Mouse (Mus musculus): ENCODE data around the gene Mymx.

Mymx gene

GRCm38 (mm10) chr17:45567162-45567601, 34.7 kb downstream of the Mymx start:
- no peak for DNase-seq

GRCm38 (mm10) chr17:45566360-45567161, 35.3 kb downstream of the Mymx start:
- no peak for DNase-seq

- DNase-seq = no peak
Measured at GRCm38 (mm10) chr17:45566031-45566359, 35.9 kb downstream of the Mymx start.

- DNase-seq = no peak
Measured at GRCm38 (mm10) chr17:45565103-45565502, 36.8 kb downstream of the Mymx start.

- DNase-seq = no peak
Measured at GRCm38 (mm10) chr17:45564531-45565084, 37.3 kb downstream of the Mymx start.

GRCm38 (mm10) chr17:45563655-45564530, 38.0 kb downstream of the Mymx start, which contains the start of gene Slc35b2:
Gene Slc35b2, plus strand, starts transcription at chr17:45563874.
- DNase-seq = peak; percentile 92

GRCm38 (mm10) chr17:45563216-45563615, 38.7 kb downstream of the Mymx start:
- DNase-seq = no peak

- no peak for DNase-seq
Measured at GRCm38 (mm10) chr17:45559732-45560525, 42.0 kb downstream of the Mymx start.

- no peak for DNase-seq
Measured at GRCm38 (mm10) chr17:45557998-45558862, 43.7 kb downstream of the Mymx start.

- no peak for DNase-seq
Measured at GRCm38 (mm10) chr17:45557246-45557824, 44.6 kb downstream of the Mymx start.

GRCm38 (mm10) chr17:45556514-45557245, 45.2 kb downstream of the Mymx start:
- no peak for DNase-seq

GRCm38 (mm10) chr17:45556107-45556489, 45.8 kb downstream of the Mymx start:
- DNase-seq = no peak

- DNase-seq = peak; percentile 90
Measured at GRCm38 (mm10) chr17:45555452-45556106, 46.3 kb downstream of the Mymx start, which contains the start of gene Nfkbie. Gene Nfkbie, plus strand, starts transcription at chr17:45555703.

- DNase-seq = no peak
Measured at GRCm38 (mm10) chr17:45554420-45554819, 47.5 kb downstream of the Mymx start.

GRCm38 (mm10) chr17:45553065-45553464, 48.8 kb downstream of the Mymx start:
- no peak for DNase-seq

- peak; percentile 73 for DNase-seq
Measured at GRCm38 (mm10) chr17:45551816-45552451, 50.0 kb downstream of the Mymx start.

- DNase-seq = no peak
Measured at GRCm38 (mm10) chr17:45551249-45551796, 50.6 kb downstream of the Mymx start.
